Mouse (Mus musculus): ENCODE measurements around the gene Adamtsl1. TPM values are rescaled to one million over a fixed set of nuclear protein-coding genes. Genes with fewer than 3 reads are reported as not detected.

The Adamtsl1 gene
- polyA plus RNA-seq, 1 experiment from 2014 or later: 10.2 TPM

DNA sequence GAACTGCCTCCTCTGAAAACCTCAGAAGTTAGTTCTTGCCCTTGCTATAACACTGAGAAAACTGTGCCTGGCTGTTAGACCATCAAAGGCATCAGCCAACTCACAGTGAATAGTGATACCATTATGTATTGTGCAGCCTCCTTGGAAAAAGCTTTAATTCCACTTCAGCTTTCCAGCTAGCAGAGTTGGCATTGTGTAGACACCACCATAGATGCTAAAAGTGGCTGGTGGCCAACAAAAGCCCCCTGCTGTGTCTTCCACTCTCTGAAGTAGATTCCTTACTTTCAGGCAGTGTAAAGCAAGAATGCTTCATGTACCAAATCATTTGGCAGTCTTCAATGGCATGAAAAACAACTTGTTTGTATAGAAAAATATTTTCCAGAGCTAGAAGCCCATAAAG, 323.1 kb downstream of the Adamtsl1 start:
- Histone ChIP-seq H3K27me3 (ENCODE audit: insufficient read depth, low read length) (no peaks in the 10 kb centered on the region), H3K9me3 (replicated peaks; ENCODE audit: low read length) (no peaks in the 10 kb centered on the region), H3K36me3 (ENCODE audit: insufficient read depth, low read length) (no peaks in the 10 kb centered on the region), H3K4me1 (replicated peaks; ENCODE audit: insufficient read depth, low read length) (no peaks in the 10 kb centered on the region), H3K9ac (ENCODE audit: low read depth, low read length) (no peak overlapping the region), H3K4me3 (replicated peaks; ENCODE audit: low read depth, low read length) (no peak overlapping the region), H3K27ac (no peak overlapping the region), H3K4me2 (ENCODE audit: low read length) (no peak overlapping the region)
- DNase-seq (ENCODE audit: low spot score) (no peak), ATAC-seq (replicated peaks; ENCODE audit: low FRiP score, low read depth) (no peak)
- TF ChIP-seq CTCF (IDR thresholded peaks at IDR 0.05; ENCODE audit: low read depth): no peak

DNA sequence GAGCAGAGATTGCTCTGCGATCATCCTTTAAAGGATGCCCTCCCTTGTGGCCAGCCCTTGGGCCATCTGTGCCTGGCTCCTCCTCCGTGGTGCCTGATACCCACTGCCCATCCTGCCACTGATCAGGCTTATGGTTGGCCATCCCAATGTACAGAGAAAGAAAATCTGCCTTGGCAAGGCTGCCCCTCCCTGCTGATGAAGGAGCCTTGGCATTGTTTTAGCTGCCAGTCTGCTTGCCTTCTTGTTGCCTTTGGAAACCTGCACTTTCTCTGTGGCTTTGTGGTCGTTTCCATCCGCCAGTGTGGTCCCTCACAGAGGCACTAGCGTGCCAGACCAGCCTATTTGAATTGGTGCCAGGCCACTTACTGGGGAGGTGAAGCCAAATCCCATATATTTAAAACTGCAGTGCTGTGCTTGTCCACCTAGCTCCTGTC, 323.6 kb downstream of the Adamtsl1 start:
- Histone ChIP-seq H3K27me3 (ENCODE audit: insufficient read depth, low read length) (no peaks in the 10 kb centered on the region), H3K36me3 (ENCODE audit: insufficient read depth, low read length) (no peaks in the 10 kb centered on the region), H3K4me1 (replicated peaks; ENCODE audit: insufficient read depth, low read length) (no peaks in the 10 kb centered on the region), H3K9ac (ENCODE audit: low read depth, low read length) (no peak overlapping the region), H3K27ac (no peak overlapping the region), H3K4me2 (ENCODE audit: low read length) (no peak overlapping the region), H3K9me3 (replicated peaks; ENCODE audit: low read length) (no peaks in the 10 kb centered on the region), H3K4me3 (replicated peaks; ENCODE audit: low read depth, low read length) (no peak overlapping the region)
- ATAC-seq (replicated peaks; ENCODE audit: low FRiP score, low read depth): no peak
- 56% methylated on average over 5 of the region's 5 CpGs for WGBS
- no peak for TF ChIP-seq CTCF (IDR thresholded peaks at IDR 0.05; ENCODE audit: low read depth)
- no peak for DNase-seq (ENCODE audit: low spot score)

DNA sequence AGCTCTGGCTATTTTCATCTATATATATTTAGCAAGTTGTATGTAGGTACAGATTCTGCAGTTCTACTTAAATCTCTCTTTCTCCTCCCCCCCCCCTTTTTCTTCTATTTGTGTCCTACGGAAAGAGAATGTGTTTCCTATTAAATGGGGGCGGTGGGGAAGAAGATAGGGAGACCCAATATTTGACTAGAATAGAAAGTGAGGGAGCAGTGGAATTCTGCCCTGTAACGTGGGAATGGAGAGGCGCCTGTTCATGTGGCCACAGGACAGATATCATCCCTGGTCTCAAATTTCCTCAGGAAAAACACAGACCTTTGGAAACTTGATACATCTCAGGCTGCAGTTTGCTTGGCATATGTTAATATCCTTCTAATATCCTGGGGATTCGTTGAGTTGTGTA, 324.1 kb downstream of the Adamtsl1 start:
- Histone ChIP-seq H3K4me3 (replicated peaks; ENCODE audit: low read depth, low read length) (no peak overlapping the region), H3K27me3 (ENCODE audit: insufficient read depth, low read length) (no peaks in the 10 kb centered on the region), H3K9me3 (replicated peaks; ENCODE audit: low read length) (no peaks in the 10 kb centered on the region), H3K9ac (ENCODE audit: low read depth, low read length) (no peak overlapping the region), H3K36me3 (ENCODE audit: insufficient read depth, low read length) (no peaks in the 10 kb centered on the region), H3K4me2 (ENCODE audit: low read length) (no peak overlapping the region), H3K27ac (no peak overlapping the region), H3K4me1 (replicated peaks; ENCODE audit: insufficient read depth, low read length) (no peaks in the 10 kb centered on the region)
- no peak for TF ChIP-seq CTCF (IDR thresholded peaks at IDR 0.05; ENCODE audit: low read depth)
- DNase-seq (ENCODE audit: low spot score): no peak
- no peak for ATAC-seq (replicated peaks; ENCODE audit: low FRiP score, low read depth)
- 27% methylated on average over 5 of the region's 5 CpGs for WGBS

DNA sequence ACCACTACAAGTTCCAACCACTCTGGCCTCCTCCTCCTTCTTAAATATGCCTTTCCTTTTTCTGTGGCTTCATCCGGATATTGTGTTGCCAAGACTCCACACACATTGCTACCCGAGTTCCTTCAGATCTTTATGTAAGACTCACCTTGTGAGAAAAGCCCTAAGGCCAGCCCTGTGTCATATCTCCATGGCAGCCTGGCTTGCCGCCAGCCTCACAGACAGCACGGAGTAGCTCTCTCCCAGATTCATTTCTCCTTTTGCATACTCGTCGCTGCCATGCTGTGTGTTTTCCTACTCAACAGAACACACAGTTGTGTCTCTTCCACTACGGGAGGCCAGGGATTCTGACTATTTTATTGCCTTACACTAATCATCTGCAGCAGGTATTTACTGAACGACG, 328.1 kb downstream of the Adamtsl1 start:
- ATAC-seq (replicated peaks; ENCODE audit: low FRiP score, low read depth) (no peak), DNase-seq (ENCODE audit: low spot score) (no peak)
- 68% methylated on average over 9 of the region's 9 CpGs for WGBS
- no peaks in the 10 kb centered on the region for H3K4me1 ChIP-seq (replicated peaks; ENCODE audit: insufficient read depth, low read length)
- H3K36me3 ChIP-seq (ENCODE audit: insufficient read depth, low read length): no peaks in the 10 kb centered on the region
- H3K27ac ChIP-seq: no peak overlapping the region
- no peak for TF ChIP-seq CTCF (IDR thresholded peaks at IDR 0.05; ENCODE audit: low read depth)
- no peak overlapping the region for H3K9ac ChIP-seq (ENCODE audit: low read depth, low read length)
- no peak overlapping the region for H3K4me2 ChIP-seq (ENCODE audit: low read length)
- H3K4me3 ChIP-seq (replicated peaks; ENCODE audit: low read depth, low read length): no peak overlapping the region
- H3K27me3 ChIP-seq (ENCODE audit: insufficient read depth, low read length): no peaks in the 10 kb centered on the region
- H3K9me3 ChIP-seq (replicated peaks; ENCODE audit: low read length): no peaks in the 10 kb centered on the region

DNA sequence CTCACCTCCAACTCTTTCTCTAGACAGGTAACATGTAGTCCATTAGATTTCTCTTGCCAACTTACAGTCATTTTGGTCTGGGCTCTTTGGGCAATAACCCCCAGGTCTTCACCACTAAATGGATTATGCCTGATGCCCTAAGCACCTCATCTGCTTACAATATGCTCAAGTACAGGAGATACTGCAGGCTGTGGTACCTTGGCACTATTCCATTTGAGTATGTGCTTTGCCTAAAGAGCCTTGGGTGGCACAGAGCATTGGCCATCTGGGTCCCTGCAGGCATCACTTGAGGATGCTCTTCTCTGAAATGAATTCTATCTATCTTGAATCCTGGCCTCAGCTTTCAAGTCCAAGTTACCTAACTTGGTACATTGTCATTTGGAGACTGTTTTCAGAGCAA, 330.4 kb downstream of the Adamtsl1 start:
- TF ChIP-seq CTCF (IDR thresholded peaks at IDR 0.05; ENCODE audit: low read depth): no peak
- no peaks in the 10 kb centered on the region for H3K36me3 ChIP-seq (ENCODE audit: insufficient read depth, low read length)
- ATAC-seq (replicated peaks; ENCODE audit: low FRiP score, low read depth): no peak
- no peak overlapping the region for H3K27ac ChIP-seq
- no peaks in the 10 kb centered on the region for H3K27me3 ChIP-seq (ENCODE audit: insufficient read depth, low read length)
- no peak overlapping the region for H3K4me3 ChIP-seq (replicated peaks; ENCODE audit: low read depth, low read length)
- no peaks in the 10 kb centered on the region for H3K9me3 ChIP-seq (replicated peaks; ENCODE audit: low read length)
- DNase-seq (ENCODE audit: low spot score): no peak
- H3K4me2 ChIP-seq (ENCODE audit: low read length): no peak overlapping the region
- no peaks in the 10 kb centered on the region for H3K4me1 ChIP-seq (replicated peaks; ENCODE audit: insufficient read depth, low read length)
- H3K9ac ChIP-seq (ENCODE audit: low read depth, low read length): no peak overlapping the region

DNA sequence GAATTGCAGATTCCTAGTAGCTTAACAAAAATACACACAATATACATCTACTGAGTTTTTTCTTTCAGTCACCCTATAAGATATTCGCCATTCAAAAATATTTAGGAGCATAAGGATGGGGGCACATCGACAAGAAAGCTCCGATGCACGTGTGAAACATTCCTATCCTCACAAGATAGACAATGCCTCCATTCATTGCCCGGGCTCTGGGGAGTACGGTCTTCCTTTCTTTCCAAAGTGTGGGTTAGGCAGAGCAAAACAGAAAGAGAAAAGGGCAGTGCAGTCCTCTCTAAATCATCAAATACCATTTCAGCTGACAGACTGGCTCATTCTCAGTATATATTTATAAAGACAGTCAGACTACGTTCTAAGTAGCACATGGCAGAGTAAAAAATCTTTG, 332.0 kb downstream of the Adamtsl1 start:
- WGBS: 51% methylated on average over 7 of the region's 7 CpGs
- Histone ChIP-seq H3K4me2 (ENCODE audit: low read length) (no peak overlapping the region), H3K4me1 (replicated peaks; ENCODE audit: insufficient read depth, low read length) (no peaks in the 10 kb centered on the region), H3K4me3 (replicated peaks; ENCODE audit: low read depth, low read length) (no peak overlapping the region), H3K27me3 (ENCODE audit: insufficient read depth, low read length) (no peaks in the 10 kb centered on the region), H3K9ac (ENCODE audit: low read depth, low read length) (no peak overlapping the region), H3K9me3 (replicated peaks; ENCODE audit: low read length) (no peaks in the 10 kb centered on the region), H3K36me3 (ENCODE audit: insufficient read depth, low read length) (no peaks in the 10 kb centered on the region), H3K27ac (no peak overlapping the region)
- ATAC-seq (replicated peaks; ENCODE audit: low FRiP score, low read depth) (no peak), DNase-seq (ENCODE audit: low spot score) (no peak)
- TF ChIP-seq CTCF (IDR thresholded peaks at IDR 0.05; ENCODE audit: low read depth): no peak

DNA sequence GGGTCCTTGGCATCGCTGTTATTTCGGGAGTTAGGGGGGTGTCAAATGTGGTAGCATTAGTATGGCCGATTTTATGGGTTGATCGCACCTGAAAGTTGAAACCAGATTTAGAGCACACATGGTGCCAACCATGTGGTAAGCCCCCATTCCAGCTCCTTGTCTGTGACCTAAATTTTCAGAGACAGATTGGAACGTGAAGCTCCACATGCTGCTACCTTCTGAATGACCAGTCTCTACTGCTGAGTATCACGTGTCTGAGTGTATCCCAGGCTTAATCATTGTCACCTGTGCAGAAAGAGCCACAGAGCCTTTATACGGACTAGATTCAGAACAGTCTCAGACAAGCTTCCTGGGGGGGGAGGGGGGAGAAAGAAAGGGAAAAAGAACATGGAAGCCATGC, 339.4 kb downstream of the Adamtsl1 start:
- ATAC-seq (replicated peaks; ENCODE audit: low FRiP score, low read depth) (no peak), DNase-seq (ENCODE audit: low spot score) (no peak)
- Histone ChIP-seq H3K4me3 (replicated peaks; ENCODE audit: low read depth, low read length) (no peak overlapping the region), H3K27ac (no peak overlapping the region), H3K4me2 (ENCODE audit: low read length) (no peak overlapping the region), H3K27me3 (ENCODE audit: insufficient read depth, low read length) (no peaks in the 10 kb centered on the region), H3K9me3 (replicated peaks; ENCODE audit: low read length) (no peaks in the 10 kb centered on the region), H3K36me3 (ENCODE audit: insufficient read depth, low read length) (no peaks in the 10 kb centered on the region), H3K9ac (ENCODE audit: low read depth, low read length) (no peak overlapping the region), H3K4me1 (replicated peaks; ENCODE audit: insufficient read depth, low read length) (no peaks in the 10 kb centered on the region)
- WGBS: 82% methylated on average over 7 of the region's 7 CpGs
- no peak for TF ChIP-seq CTCF (IDR thresholded peaks at IDR 0.05; ENCODE audit: low read depth)
